Mouse (Mus musculus) intestine, embryonic 15.5 days (tissue): Measurements from ENCODE around the gene Rfc3. TPM values are rescaled to one million over a fixed set of nuclear protein-coding genes. Genes with fewer than 3 reads are reported as not detected.

Source experiments
- polyA plus RNA-seq: library from polyadenylated mRNA; unstranded; fragments of >200 nt; fragmentation: Nextera tagmentation; extraction: Ambion mirVana; gene quantifications from 2 replicates; pipeline ENCODE4 v1.2.1, GENCODE M21; 2015

Rfc3 gene
- polyA plus RNA-seq, 1 experiment from 2014 or later: 76.3 TPM

Other genes with a start within 250 kb of the Rfc3 start
- gene Gm42906, start 223.1 kb downstream of the Rfc3 start, polyA plus RNA-seq: not detected in 2 replicates
- 0.05 TPM in 1 of 2 replicates, not detected in the other for gene Vmn2r18, start 45.2 kb downstream of the Rfc3 start, polyA plus RNA-seq